Mouse (Mus musculus) MEL (cell line): ENCODE measurements around the gene Actrt1.

Source experiments
- CHD1 ChIP-seq: IDR thresholded peaks from 2 replicates; pipeline ENCODE4 v1.6.1; 2012; ENCODE audit warnings: low read depth, mild to moderate bottlenecking, inconsistent platforms, low read length, improper control_type of control experiment
- CHD2 ChIP-seq: IDR thresholded peaks from 2 replicates; pipeline ENCODE4 v1.6.1; 2011; ENCODE audit warnings: low read length, improper control_type of control experiment
- CTCF ChIP-seq, 3 experiments: IDR thresholded peaks in 2 of 3; conservative IDR thresholded peaks in 1 of 3; 2 replicates each; pipeline ENCODE4 v1.5.1; 2011 to 2012; ENCODE audit warnings: low read length in 3 of 3, low read depth in 2 of 3, mild to moderate bottlenecking in 2 of 3, improper control_type of control experiment in 1 of 3, inconsistent platforms in 1 of 3, mixed read lengths in 1 of 3, moderate library complexity in 1 of 3; ENCODE audit not compliant: control insufficient read depth in 1 of 3, insufficient read depth in 1 of 3, poor library complexity in 1 of 3, severe bottlenecking in 1 of 3
- EP300 ChIP-seq, 2 experiments: IDR thresholded peaks; 2 replicates each; pipeline ENCODE4 v1.6.1; 2011; ENCODE audit warnings: improper control_type of control experiment in 2 of 2, low read length in 2 of 2, low read depth in 1 of 2, mild to moderate bottlenecking in 1 of 2
- KAT2A ChIP-seq: conservative IDR thresholded peaks from 2 replicates; pipeline ENCODE4 v1.6.1; 2012; ENCODE audit warnings: low read depth, low read length, improper control_type of control experiment, inconsistent platforms
- MAX ChIP-seq: IDR thresholded peaks from 2 replicates; pipeline ENCODE4 v1.6.1; 2011; ENCODE audit warnings: low read length, improper control_type of control experiment
- MYC ChIP-seq: IDR thresholded peaks from 2 replicates; pipeline ENCODE4 v1.6.1; 2011; ENCODE audit warnings: low read depth, mild to moderate bottlenecking, low read length, improper control_type of control experiment, moderate library complexity
- POLR2A ChIP-seq, 2 experiments: IDR thresholded peaks; 2 replicates each; pipeline ENCODE4 v1.6.1; 2011 to 2012; ENCODE audit warnings: low read length in 2 of 2, mild to moderate bottlenecking in 2 of 2, control low read depth in 1 of 2, improper control_type of control experiment in 1 of 2, low read depth in 1 of 2, moderate library complexity in 1 of 2; ENCODE audit not compliant: control insufficient read depth in 1 of 2, insufficient read depth in 1 of 2, poor library complexity in 1 of 2
- POLR2AphosphoS2 ChIP-seq: IDR thresholded peaks from 2 replicates; pipeline ENCODE4 v1.6.1; 2011; ENCODE audit warnings: low read length, improper control_type of control experiment
- RAD21 ChIP-seq: IDR thresholded peaks from 2 replicates; pipeline ENCODE4 v1.6.1; 2011; ENCODE audit warnings: mild to moderate bottlenecking, low read depth, low read length, improper control_type of control experiment
- ZC3H11A ChIP-seq: IDR thresholded peaks from 2 replicates; pipeline ENCODE4 v1.6.1; 2012; ENCODE audit warnings: low read depth, mild to moderate bottlenecking, inconsistent platforms, low read length, improper control_type of control experiment
- ZKSCAN1 ChIP-seq: IDR thresholded peaks from 2 replicates; pipeline ENCODE4 v1.6.1; 2012; ENCODE audit warnings: low read depth, mild to moderate bottlenecking, inconsistent platforms, low read length, improper control_type of control experiment, moderate library complexity

DNA sequence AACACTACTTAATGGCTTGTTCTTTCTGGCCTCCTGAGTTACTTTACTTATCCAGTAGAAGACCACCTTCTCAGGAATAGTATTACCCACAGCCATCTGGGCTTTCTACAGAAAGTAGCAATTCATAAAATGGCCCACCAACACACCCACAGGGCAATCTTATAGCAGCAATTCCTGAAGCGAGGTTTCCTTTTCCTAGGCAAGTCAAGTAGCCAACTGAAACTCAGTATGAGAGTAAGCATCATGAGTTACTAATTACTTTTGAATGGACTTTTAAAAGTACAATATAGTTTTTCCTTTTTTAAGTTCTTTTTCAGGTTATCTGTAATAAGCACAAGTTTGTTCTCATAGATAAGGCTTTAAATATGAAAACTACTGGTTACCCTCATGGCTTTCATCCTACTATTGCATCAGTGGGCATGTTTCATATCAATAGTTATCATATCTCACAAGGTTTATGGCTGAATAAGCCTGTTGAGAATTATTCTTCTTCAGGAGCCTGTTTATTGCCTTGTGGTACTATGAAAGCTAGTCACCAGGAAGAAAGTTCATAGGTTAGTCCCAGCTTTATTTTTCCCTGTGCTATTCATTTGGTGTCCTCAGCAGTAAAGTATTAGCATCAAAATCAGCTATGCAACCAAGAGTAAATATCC is 2.8 kb downstream of the Actrt1 start:
- TF ChIP-seq CHD2 (no peak), MAX (no peak), POLR2A (IDR thresholded peaks at IDR 0.05; ENCODE audit: control insufficient read depth in 1 of 2, insufficient read depth in 1 of 2, low read depth in 1 of 2, low read length in 2 of 2, poor library complexity in 1 of 2) (no peak), EP300 (IDR thresholded peaks at IDR 0.05; ENCODE audit: low read depth in 1 of 2, low read length in 2 of 2) (no peak), CTCF (IDR thresholded peaks at IDR 0.05 in 2 of 3, conservative IDR thresholded peaks at IDR 0.05 in 1 of 3; ENCODE audit: control insufficient read depth in 1 of 3, insufficient read depth in 1 of 3, low read depth in 2 of 3, low read length in 3 of 3, poor library complexity in 1 of 3, severe bottlenecking in 1 of 3) (no peak), KAT2A (no peak), ZC3H11A (no peak), POLR2AphosphoS2 (no peak), ZKSCAN1 (no peak), RAD21 (no peak), CHD1 (no peak), MYC (no peak)
